Mouse (Mus musculus): ENCODE results near the gene Nr2c2ap.

DNA sequence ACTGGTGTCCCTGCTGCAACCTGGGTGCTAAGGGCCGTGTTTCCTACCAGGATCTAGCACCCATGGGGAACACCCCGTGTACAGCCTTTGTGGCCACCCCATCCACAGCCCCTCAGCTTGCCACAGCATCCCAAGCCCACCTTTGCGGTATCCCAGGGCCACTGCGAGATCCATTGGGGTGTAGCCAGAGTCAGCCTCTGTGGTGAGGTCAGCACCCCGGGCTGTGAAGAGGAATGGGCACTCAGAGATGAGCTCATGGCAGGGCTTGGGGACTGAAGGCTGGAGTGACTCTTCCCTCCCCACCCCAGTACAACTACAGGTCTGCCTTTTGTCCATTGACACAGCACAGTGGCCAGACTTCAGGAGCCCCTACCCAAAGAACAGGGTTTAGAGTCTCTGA, 3.0 kb downstream of the Nr2c2ap start:
- TF ChIP-seq CTCF (IDR thresholded peaks at IDR 0.05; ENCODE audit: control insufficient read depth, insufficient read depth, low read length) = no peak
- 0 out of 2 replicates have a peak, but pooled peaks have one; percentile 17 for TF ChIP-seq POLR2A (IDR thresholded peaks at IDR 0.05; ENCODE audit: borderline replicate concordance, control insufficient read depth, low read depth, low read length)

Data from bone marrow, adult 2 months (tissue).